Mouse (Mus musculus): ENCODE data around the gene Cbx5. TPM values are rescaled to one million over a fixed set of nuclear protein-coding genes. Genes with fewer than 3 reads are reported as not detected.

The Cbx5 gene
- total RNA-seq, 2 experiments from 2014 or later: 181 to 182 TPM

DNA sequence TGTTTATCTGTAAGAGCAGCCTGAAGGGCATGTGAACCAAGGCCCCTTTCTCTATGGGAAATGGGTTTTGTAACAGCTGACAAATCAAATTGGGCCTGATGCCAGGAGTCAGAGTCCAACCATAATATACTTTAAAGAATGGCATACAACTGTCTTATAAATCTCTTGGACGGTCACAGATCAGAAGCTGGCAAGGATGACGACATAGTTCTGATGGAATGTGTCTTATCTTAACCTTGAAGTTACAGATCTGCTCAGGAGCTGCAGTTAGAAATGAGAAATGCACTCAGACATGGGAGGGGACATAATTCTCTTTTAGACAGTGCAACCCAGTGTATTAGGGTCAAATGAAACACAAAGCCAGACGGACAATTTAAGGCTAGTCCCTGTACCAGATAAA is 18.8 kb downstream of the Cbx5 start:
- DNase-seq (ENCODE audit: low spot score in 2 of 2): no peak

DNA sequence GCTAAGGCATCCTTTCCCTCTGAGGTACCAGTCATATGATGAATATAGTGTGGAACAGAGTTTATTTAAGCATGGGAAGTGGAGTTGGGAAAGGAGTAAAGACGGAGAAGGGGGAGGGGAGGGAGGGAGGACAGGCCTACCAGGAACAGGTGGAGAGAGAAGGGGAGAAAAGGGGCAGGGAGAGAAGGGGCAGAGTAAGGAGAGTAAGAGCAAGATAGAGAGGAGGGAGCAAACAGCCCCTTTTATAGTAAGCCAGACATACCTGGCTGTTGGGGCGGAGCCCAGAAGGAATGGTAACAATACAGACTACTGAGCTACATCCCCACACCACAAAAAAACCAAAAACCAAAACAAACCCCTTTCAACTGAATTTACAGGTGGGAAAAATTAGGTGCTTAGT is 23.6 kb downstream of the Cbx5 start:
- no peak for DNase-seq (ENCODE audit: low spot score in 2 of 2)

DNA sequence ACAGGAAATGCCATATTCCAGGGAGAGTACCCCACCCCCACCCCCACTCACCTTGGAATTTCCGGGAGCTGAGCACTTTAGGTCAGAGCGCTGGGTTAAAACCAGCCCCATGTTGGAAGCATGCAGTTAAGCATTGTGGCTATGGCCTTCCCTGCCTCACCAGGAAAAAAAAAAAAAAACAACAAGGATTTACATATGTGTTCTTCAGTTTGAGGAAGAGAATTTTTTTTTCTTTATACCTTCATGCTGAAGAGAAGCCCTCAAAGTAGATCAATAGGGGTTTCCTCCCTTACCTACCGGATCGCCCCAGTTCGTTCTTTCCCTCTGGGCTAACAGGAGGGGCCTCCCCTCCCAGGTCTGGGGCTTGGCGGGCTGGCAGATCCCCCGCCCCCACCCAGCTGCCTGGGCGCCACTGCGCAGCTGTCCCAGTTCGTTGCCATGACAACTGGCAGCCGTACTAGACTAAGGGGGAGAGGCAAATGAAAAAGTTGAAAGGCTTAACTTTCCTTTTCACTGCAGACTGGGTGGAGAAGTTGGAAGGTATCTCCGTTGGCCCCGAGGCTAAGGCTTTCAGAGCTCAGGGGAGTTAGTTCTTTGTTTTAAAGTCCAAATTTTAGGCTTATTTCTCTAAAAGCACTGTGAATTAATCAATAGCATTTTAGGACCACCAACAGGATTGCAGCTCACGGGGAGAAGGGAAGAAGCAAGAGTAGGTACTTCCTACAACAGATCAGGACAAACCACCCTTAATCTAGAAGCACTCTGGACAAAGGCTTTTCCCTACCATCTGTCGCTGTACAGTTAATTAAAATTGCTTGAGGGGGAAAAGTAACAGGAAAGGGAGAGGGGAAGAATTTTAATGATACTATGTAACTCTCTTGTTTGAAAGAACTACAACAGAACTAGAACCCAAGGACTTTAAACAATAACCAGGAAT is 24.4 kb downstream of the Cbx5 start:
- peak; percentile 87 to 90 for DNase-seq (ENCODE audit: low spot score in 2 of 2)

DNA sequence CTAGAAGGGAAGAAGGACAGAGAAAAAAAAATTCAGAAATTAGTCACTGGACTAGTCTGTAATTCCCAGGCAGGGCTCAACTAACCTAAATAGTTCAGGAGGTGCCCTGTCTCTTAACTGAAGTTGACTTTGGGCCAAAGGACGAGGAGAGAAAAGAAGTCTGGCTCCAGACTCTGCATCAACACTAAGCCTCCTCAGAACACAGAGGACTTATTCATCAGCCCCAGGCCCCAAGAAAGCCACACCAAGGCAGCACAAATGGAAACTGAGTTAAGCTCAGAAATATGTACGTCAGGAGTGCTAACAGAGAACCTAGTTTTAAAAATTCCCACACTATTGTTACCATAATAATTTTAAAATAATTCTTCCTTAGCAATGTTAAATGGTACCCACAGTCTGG is 25.5 kb downstream of the Cbx5 start:
- no peak for DNase-seq (ENCODE audit: low spot score in 2 of 2)

DNA sequence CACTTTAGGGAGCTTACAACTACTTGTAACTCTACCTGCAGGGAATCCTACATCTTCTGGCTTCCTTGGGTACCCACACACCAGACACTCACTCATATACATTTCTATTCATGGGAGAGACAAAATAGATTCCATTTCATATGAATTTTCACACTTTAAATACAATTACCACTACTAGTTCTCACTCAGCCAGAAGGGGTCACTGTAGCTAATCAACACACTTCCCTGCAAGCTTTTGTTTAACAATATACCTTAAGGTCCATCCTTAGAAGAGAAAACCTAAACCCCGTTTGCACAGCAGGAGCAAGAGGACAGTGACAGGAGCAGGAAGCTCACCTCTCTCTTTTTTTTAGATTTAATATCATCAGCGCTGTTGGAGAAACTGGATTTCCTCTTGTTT is 34.5 kb downstream of the Cbx5 start:
- DNase-seq (ENCODE audit: low spot score in 2 of 2): no peak

DNA sequence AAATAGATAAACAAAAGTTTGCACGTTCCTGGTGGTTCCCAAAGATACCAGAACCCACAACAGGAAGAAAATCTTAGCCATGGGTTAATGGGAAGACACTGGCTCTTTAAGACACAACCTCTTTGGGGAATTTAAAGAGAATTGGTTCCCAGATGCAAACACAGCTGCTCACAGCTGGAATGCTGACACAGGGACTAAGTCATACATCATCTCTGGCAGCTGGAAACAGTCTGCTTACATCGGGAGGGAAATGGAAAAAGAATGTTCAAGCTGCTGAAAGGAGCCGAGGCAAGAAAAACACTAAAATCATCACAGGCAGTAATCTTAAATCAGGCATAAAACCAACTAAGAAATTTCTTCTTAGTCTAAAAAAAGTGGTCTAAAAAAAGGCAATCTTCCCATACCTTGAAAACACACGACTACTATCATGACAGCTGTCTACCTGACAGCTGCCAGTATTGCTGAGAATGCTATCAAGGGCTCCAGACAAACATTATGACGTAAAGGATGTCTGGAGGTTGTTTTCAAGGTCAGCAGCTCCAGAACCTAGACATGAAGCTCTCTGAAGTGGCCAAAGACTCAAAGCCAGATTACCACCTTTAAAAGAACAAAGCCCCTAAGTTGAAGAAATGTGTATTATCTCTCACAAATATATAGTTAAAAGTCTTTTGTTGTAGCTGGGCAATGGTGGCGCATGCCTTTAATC is 37.4 kb downstream of the Cbx5 start:
- DNase-seq (ENCODE audit: low spot score in 2 of 2): no peak

DNA sequence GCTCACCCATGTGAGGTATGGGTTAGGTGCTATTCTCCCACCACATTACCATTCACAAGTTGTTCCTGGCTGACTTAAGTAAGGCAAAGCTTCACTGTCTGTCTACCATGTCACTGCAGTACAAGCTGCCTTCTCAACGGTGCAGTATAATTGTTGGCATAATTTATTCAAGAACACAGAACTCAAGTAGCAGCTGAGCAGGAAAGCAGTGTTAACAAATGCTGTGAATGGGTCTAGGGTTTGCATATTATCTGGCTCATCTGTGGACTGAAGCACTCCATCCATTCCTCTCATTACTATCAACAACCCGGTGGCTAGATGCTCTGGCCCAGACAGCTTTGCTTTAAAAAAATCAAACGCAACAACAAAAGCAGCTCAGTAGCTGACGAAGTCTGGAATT is 41.8 kb downstream of the Cbx5 start:
- DNase-seq (ENCODE audit: low spot score in 2 of 2): no peak

DNA sequence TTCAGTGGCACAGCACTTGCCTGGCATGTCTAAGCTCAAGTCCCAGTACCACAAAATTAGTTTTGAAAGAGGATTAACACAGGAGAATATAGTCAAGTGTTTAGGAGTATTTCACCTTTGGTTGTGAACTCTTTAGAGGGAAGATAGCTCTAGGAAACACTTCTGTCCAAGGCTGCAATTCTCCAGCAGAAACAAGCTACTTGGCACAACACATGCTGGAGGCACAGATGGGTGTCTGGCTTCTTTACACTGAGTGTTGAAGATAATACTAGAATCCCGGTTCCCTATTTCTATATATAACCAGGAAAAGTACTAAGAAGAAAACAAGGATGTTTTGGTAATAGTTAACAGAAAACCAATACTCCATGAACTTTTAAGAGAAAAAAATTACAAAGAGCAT is 42.8 kb downstream of the Cbx5 start:
- no peak for DNase-seq (ENCODE audit: low spot score in 2 of 2)

DNA sequence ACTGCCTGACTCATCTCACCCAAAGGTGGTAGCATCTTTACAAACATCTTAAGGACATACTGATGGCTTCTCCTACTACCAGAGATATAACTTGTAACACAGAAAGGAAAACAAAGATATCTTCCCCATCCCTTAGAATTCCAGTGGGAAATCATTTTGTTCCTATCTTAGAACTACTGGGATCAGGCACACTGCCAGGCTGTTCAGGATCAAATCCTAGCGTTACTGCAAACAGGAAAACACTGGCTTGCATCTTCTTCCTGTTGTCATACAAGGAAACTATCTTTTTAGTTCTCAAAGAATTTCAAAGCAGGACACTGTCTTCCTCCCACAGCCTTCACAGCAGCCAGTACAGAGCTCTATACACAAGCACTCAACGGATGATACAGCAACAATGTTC is 46.0 kb downstream of the Cbx5 start:
- no peak for DNase-seq (ENCODE audit: low spot score in 2 of 2)

DNA sequence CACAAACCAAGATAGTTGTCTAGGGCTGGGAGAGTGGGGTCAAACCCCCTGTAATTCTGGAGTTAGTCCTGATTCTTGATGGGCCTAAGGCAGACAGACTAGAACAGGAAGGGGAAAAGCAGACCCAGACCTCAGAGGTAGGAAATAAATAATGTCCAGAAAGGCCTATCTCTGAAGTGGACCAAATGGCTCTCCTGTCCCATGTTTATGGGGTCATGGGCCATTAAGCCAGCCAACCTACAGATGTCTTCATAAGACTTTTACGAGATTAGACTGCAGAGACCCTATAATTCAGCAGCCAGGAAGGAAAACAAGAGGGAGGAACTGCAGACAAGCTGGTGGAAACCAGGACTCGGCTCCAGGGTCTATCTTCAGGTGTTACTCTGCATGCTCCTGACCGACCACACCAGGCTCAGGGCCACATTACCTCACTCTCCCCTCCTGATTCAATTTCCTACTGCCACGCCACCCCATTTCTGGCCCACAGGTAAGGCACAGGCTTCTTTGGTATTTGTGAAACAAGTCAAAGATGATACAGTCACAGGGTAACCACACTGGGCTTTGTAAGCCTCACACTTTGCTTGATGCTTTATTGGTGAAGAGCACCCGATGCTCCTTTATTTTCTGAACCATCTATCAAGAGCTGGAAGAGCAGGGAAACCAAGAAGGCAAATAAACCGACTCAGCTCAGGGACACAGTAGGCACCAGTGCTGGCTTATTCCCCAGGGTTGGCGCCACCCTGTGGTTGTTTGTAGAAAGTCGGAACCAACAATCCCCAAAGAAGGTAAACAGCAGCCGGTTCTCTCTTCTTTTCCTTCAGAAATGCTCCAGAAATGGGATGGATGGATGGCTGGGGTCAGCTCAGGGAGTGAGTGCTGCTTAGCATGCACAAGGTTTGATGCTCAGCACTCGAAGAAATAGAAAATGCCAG is 48.8 kb downstream of the Cbx5 start:
- peak; percentile 52 to 60 for DNase-seq (ENCODE audit: low spot score in 2 of 2)

DNA sequence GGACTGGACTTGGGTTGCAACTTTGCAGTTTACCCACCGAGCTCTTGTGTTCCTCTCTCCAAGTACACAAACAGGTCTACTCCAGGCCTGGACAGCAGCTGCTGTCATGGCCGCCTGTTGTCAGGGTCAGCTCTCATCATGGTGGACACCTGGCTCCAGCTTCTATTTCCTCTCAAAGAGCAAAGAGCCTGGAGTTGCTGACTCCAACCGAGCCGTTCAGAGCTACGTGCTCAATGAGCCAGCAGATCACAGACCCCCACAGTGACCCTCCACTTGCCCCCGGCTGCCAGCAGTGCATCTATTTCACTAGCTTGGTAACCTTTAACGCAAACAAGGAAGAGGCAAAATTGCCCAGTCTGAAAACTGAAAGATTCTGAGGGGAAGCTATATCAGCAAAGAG is 49.5 kb downstream of the Cbx5 start:
- no peak for DNase-seq (ENCODE audit: low spot score in 2 of 2)

DNA sequence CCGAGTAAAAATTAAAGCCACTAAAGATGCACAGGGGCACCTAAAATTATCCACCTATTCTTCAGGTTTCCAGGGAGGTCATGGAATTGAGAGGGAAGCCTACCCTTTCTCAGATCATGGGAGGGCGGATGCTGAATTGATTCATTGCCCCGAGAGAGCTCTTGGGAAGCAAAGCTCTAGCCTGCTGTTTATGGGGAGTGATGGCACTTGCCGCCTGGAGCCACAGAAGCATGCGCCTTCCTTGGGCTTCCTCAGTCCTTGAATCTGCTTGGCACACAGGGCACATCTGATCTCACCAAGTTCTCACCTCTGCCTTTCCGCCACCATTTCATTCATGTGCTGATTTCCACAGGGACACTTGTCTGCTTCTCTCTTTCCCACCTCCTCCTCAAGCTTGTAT is 51.8 kb downstream of the Cbx5 start:
- DNase-seq (ENCODE audit: low spot score in 2 of 2): no peak

DNA sequence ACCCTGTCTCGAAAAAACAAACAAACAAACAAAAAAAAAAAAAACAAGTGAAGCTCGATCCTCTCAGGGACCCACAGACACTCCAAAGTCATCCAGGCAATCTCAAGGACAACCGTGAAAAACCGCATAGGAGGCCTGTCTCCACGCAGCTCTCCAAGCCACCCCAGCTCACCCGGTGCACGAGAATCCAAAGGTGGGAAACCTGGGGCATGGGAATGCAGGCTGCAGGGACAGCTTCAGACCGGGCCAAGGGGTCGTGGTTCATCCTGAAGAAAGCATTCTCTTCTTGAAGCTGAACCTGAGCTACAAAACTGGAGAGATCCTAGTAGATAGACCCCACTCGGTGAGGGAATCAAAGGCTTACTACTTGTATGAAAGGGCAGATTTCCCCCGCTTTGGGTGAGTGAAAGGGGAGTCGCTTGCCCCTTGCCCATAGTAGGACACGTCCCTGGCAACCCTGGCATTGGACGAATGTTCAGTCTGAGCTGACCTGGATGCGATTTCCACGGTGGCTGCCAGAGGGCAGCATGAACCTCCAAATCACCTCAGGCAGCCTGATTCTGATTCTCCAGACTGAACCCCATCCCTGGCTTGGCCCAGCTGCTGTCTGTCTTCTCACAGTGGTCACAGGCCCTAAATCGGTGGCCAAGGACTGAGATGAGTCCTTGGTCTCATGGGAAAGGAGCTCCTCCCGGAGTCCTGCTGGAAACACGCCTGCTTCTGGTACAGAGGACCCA is 54.0 kb downstream of the Cbx5 start:
- DNase-seq (ENCODE audit: low spot score in 2 of 2): peak; percentile 42 to 66

DNA sequence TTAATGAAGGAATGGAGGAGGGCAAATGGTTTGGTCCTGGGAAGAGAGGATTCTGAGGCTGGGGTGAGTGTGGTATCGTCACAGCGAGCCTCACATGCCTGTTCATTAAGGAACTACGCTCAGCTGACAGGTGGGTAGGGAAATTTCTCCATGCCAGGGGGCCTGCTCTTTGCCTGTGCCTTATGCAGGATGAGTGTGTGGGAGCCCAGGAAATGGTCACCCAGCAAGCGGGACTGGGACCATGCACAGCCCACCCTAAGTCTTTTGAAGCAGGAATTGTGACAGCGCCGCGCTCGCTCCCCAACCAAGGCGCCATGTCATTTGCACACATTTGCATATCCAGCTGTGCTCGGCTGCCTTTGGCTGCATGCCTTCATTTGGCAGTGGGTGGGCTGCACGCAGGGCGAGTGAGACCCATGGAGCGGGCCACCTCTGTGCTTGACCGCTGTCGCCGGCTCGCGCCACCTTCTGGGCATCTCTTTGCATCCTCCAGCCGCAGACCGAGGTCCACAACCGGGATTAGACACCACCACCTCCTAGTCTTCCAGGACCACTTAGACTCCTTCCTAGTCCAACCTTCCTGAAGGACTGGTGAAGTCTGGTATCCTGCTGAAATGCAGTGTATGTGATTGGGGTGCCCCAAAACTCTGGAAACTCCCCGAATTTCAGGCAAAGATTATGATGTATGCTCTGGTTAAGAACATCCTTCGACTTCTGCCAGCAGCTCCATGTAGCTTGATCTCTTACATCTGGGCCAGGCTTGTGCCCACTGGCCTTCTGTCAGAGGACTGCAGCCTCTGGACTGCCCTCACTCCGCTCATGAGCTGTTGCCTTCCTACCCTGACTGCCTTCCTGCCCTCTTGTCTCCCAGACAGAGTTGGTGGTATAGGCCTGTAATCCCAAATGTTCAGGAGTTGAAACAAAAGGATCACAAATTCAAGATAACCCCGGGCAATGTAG is 55.7 kb downstream of the Cbx5 start:
- DNase-seq (ENCODE audit: low spot score in 2 of 2): no peak

DNA sequence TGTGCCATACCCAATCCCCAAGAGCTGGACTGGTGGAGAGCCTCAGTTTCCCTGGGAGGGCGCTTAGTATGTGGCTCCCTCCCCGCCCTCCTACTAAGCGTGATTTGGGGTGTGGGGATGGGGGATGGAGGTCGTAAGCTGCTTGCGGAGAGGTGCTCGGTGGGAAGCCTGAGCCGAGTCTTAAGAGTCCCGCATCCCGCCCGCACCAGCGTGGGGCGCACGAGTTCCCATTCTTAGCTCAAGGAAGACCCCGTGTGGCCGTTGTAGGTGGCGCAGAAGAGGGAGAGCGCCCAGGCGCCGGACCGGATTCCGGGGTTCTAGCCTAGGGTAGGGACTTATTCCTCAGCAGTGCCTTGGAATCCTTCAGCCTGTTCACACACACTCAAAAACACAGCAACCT is 56.5 kb downstream of the Cbx5 start:
- DNase-seq (ENCODE audit: low spot score in 2 of 2): peak; percentile 47 to 62

DNA sequence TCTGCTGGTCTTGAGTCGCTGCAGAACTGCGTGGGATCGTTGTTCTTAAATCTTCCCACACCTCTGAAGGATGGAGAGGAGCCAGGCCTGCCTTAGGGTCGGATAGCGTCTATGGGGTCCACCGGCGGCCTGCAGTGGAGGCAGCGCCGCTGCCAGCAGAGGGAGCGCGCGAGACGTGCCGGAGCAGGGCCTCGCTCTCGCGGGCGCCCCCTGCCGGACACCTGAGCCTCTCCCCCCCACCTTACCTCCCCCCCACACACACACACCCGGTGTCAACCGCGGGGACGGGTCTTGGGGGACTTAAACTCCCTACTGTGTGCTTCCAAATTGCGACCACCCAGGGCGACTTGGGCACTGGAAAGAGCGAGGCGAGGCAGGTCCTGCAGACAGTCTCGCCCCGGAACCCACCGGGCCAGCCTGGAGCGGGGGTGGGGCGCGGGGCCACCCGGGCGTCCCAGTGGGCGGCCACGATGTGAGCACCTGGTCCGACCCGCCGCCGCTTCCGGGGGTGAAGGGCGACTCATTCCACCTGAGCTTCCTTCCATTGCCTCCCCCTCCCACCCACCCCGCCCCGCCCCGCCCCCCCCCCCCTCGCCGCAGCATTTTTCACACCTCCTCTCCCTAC is 57.3 kb downstream of the Cbx5 start:
- peak; percentile 83 to 86 for DNase-seq (ENCODE audit: low spot score in 2 of 2)

DNA sequence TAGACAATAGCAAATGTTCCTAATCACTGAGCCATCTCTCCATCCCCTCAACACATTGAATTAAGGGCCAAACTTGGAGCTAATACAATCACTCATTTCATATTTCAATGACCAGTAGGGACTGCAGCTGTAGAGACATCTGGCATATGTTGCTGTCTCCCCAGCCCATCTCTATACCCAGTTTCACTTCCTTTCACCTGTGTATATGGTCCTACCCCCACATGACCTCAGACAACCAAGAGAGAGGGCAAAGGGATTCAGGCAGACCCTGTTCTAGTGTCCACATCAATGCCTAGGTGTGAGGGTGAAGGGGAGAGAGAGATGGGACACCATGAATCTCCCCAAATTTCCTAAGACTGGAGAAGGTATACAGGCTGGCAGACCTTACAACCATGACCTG is 59.2 kb downstream of the Cbx5 start:
- DNase-seq (ENCODE audit: low spot score in 2 of 2): no peak

DNA sequence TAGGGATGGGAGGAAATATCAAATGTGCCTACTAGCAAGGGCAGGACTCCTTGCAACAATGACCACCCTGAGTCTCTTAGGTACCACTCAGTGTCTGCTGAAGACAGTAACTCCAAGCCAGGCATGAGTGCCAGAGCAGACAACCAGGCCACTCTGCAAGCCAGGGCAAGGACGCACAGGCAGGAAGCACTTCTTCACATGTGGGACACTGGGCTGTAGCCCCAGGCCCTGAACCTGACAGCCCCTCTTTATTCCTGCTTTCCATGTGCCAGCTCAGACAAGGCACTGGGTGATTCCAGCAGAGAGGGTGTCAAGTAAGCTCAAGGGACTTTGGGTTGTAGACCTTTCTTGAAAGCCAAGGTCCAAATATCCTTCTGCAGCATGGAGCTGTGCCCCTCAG is 60.8 kb downstream of the Cbx5 start:
- DNase-seq (ENCODE audit: low spot score in 2 of 2): no peak

DNA sequence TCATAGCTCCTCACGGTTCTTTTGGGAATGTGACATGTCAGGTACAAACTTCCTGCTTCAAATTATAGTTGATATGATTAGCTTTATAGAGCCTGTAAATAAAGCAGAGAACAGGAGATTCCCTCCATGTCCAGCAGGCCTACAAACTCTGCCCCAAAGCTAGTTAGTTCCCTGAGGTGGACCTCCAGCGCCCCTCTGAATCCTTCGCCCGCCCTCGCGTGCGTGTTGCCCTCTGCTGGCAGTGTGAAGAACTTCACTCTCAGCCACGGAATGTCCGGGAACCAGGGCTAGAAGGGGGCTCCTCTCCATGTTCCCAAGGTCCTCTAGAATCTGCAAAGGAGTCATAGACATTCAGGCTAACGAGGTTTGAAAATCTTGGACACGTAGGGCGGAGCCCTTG is 61.5 kb downstream of the Cbx5 start:
- DNase-seq (ENCODE audit: low spot score in 2 of 2): peak in 1 of 2 experiments; percentile 27
